Mouse (Mus musculus) heart, postnatal 0 days (tissue): ENCODE results near the gene Tnr. TPM values are rescaled to one million over a fixed set of nuclear protein-coding genes. Genes with fewer than 3 reads are reported as not detected.

Experiments
- ATAC-seq: fragments of 200-750 bp; cut with Nextera tagmentation; 2 replicates; pipeline ENCODE4 v1.8.0; 2017; ENCODE audit warnings: low read depth, moderate number of reproducible peaks, moderate library complexity; ENCODE audit not compliant: insufficient read depth
- DNase-seq: peaks from one replicate; pipeline ENCODE4 v3.0.0-alpha.2; 2016; ENCODE audit warnings: low spot score
- H3K27ac ChIP-seq: fragments of 300-500 bp; sonication (generic); 2 replicates; pipeline ENCODE4 v1.5.1; 2014; ENCODE audit warnings: low read depth, mild to moderate bottlenecking
- H3K27me3 ChIP-seq: fragments of 300-500 bp; sonication (generic); 2 replicates; pipeline ENCODE4 v1.6.1; 2014; ENCODE audit warnings: low read length, mixed read lengths; ENCODE audit not compliant: control insufficient read depth, insufficient read depth
- H3K36me3 ChIP-seq: fragments of 300-500 bp; sonication (generic); replicated peaks from 2 replicates; pipeline ENCODE4 v1.6.1; 2014; ENCODE audit warnings: low read length, mixed read lengths; ENCODE audit not compliant: control insufficient read depth, insufficient read depth
- H3K4me1 ChIP-seq: fragments of 300-500 bp; sonication (generic); 2 replicates; pipeline ENCODE4 v1.6.1; 2014; ENCODE audit warnings: antibody characterized with exemption; ENCODE audit not compliant: control insufficient read depth, insufficient read depth
- H3K4me2 ChIP-seq: fragments of 300-500 bp; sonication (generic); 2 replicates; pipeline ENCODE4 v1.6.1; 2014; ENCODE audit warnings: low read depth, mild to moderate bottlenecking, low read length, moderate library complexity
- H3K4me3 ChIP-seq: fragments of 300-500 bp; sonication (generic); 2 replicates; pipeline ENCODE4 v1.5.1; 2014; ENCODE audit warnings: low read depth, low read length
- H3K9ac ChIP-seq: fragments of 300-500 bp; sonication (generic); replicated peaks from 2 replicates; pipeline ENCODE4 v1.6.1; 2014; ENCODE audit warnings: low read depth, low read length, mixed read lengths
- H3K9me3 ChIP-seq: fragments of 300-500 bp; sonication (generic); replicated peaks from 2 replicates; pipeline ENCODE4 v1.6.1; 2016; ENCODE audit warnings: low read length; ENCODE audit not compliant: control insufficient read depth
- CTCF ChIP-seq: IDR thresholded peaks from 2 replicates; pipeline ENCODE4 v1.5.1; 2016; ENCODE audit warnings: antibody characterized with exemption, control low read depth, low read depth
- EP300 ChIP-seq: IDR thresholded peaks from 2 replicates; pipeline ENCODE4 v1.6.1; 2016; ENCODE audit warnings: antibody characterized with exemption, low read depth
- WGBS: fragments of 180-500 bp; shearing (Covaris S2); extraction: QIAGEN DNeasy Blood & Tissue Kit; methylation state at CpG from one replicate; pipeline ENCODE4 v1.1.7; 2014; 5-methylcytosine and 5-hydroxymethylcytosine counted together
- polyA plus RNA-seq: library from polyadenylated mRNA; unstranded; fragments of >200 nt; fragmentation: Nextera tagmentation; extraction: Ambion mirVana; gene quantifications from 2 replicates; pipeline ENCODE4 v1.2.1, GENCODE M21; 2015
- total RNA-seq: library from RNA; depleted of rRNA; stranded (reverse); fragments of >200 nt; gene quantifications from 2 replicates; pipeline ENCODE4 v1.2.3, GENCODE M21; 2014; ENCODE audit warnings: low replicate concordance

The Tnr gene
- total and polyA plus RNA-seq, 2 experiments from 2014 or later: 0.04 to 0.08 TPM

DNA sequence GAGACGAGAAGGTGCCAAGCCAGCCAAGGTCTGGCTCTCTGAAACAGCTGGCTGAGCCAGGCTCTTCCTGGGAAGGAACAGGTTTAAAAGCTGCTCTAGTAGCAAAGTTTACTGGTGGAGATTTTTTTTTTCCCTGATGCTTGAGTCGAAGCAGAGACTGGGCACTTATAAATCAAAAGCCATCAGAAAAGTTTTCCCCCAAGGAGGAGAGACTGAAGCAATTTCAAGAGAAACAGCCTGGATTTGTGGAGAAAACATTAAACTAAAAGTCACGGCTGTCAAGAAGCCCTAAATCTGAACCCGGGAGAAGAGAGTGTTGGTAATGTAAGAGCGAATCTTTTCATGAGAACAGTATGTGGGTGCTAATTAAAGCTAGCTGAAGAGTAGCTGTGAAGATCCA is 319.3 kb downstream of the Tnr start:
- H3K4me3 ChIP-seq: no peak overlapping the region
- TF ChIP-seq CTCF (no peak), EP300 (no peak)
- no peak overlapping the region for H3K27ac ChIP-seq
- WGBS: 55% methylated on average over 5 of the region's 5 CpGs
- DNase-seq: no peak
- no peaks in the 10 kb centered on the region for H3K27me3 ChIP-seq
- H3K36me3 ChIP-seq: no peaks in the 10 kb centered on the region
- ATAC-seq: no peak
- no peak overlapping the region for H3K4me2 ChIP-seq
- no peaks in the 10 kb centered on the region for H3K4me1 ChIP-seq
- H3K9ac ChIP-seq: no peak overlapping the region
- H3K9me3 ChIP-seq: no peaks in the 10 kb centered on the region

DNA sequence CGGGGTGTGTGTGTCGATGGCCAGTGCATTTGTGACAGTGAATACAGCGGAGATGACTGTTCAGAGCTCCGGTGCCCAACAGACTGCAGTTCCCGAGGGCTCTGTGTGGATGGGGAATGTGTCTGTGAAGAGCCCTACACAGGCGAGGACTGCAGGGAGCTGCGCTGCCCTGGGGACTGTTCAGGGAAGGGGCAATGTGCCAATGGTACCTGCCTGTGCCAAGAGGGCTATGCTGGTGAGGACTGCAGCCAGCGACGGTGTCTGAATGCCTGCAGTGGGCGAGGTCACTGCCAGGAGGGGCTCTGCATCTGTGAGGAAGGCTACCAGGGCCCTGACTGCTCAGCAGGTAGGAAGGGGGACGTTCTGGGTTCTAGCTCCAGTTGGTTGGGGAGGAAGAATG is 328.5 kb downstream of the Tnr start:
- H3K27me3 ChIP-seq: no peaks in the 10 kb centered on the region
- ATAC-seq (no peak), DNase-seq (no peak)
- H3K4me3 ChIP-seq: no peak overlapping the region
- WGBS: 66% methylated on average over 11 of the region's 11 CpGs
- no peak overlapping the region for H3K9ac ChIP-seq
- TF ChIP-seq EP300 (no peak), CTCF (no peak)
- no peak overlapping the region for H3K4me2 ChIP-seq
- H3K4me1 ChIP-seq: no peaks in the 10 kb centered on the region
- 0 out of 2 replicates have a peak, but pooled peaks cover 4% of the 10 kb centered on the region for H3K9me3 ChIP-seq
- no peak overlapping the region for H3K27ac ChIP-seq
- no peaks in the 10 kb centered on the region for H3K36me3 ChIP-seq

GRCm38 (mm10) chr1:159854261-159854660 is 330.7 kb downstream of the Tnr start:
- H3K4me3 ChIP-seq: no peak overlapping the region
- no peak overlapping the region for H3K27ac ChIP-seq
- no peaks in the 10 kb centered on the region for H3K9me3 ChIP-seq
- no peak for ATAC-seq
- H3K4me2 ChIP-seq: no peak overlapping the region
- H3K36me3 ChIP-seq: no peaks in the 10 kb centered on the region
- H3K4me1 ChIP-seq: no peaks in the 10 kb centered on the region
- H3K9ac ChIP-seq: no peak overlapping the region
- DNase-seq: no peak
- TF ChIP-seq CTCF: no peak
- TF ChIP-seq EP300: no peak
- no peaks in the 10 kb centered on the region for H3K27me3 ChIP-seq
- 52% methylated on average over 1 of the region's 1 CpGs for WGBS

- WGBS: 70% methylated on average over 3 of the region's 3 CpGs
- Histone ChIP-seq H3K27me3 (no peaks in the 10 kb centered on the region), H3K27ac (no peak overlapping the region), H3K9ac (no peak overlapping the region), H3K4me1 (no peaks in the 10 kb centered on the region), H3K4me3 (no peak overlapping the region), H3K9me3 (no peaks in the 10 kb centered on the region), H3K4me2 (no peak overlapping the region), H3K36me3 (no peaks in the 10 kb centered on the region)
- no peak for TF ChIP-seq CTCF
- TF ChIP-seq EP300: no peak
- no peak for DNase-seq
- ATAC-seq: no peak
Measured at GRCm38 (mm10) chr1:159861782-159862474, 338.4 kb downstream of the Tnr start.

DNA sequence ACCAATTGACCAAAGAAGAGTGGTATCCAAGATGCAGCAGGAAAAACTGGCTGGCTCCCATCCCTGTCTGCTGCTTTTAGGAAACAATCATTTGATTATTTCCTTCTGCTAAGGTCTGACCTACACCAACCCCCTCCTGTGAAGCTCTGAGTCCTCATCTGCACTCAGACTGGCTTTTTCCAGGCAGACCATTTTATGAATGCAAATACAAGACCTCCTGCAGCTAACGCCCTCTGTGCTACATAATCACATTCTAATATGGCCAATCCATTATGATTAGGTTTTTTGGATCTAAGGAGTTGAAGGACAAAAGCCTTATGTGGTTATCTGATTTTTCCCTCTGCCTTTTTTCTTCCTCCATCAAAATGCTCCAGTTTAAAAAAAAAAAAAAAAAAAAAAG is 342.1 kb downstream of the Tnr start:
- H3K4me3 ChIP-seq: no peak overlapping the region
- H3K27me3 ChIP-seq: no peaks in the 10 kb centered on the region
- 73% methylated on average over 1 of the region's 1 CpGs for WGBS
- ATAC-seq (no peak), DNase-seq (no peak)
- no peak overlapping the region for H3K9ac ChIP-seq
- H3K4me1 ChIP-seq: no peaks in the 10 kb centered on the region
- H3K27ac ChIP-seq: no peak overlapping the region
- no peaks in the 10 kb centered on the region for H3K36me3 ChIP-seq
- no peak for TF ChIP-seq EP300
- TF ChIP-seq CTCF: no peak
- H3K4me2 ChIP-seq: no peak overlapping the region
- no peaks in the 10 kb centered on the region for H3K9me3 ChIP-seq
